Mouse (Mus musculus) thymus, postnatal 0 days (tissue): ENCODE results near the gene Crybb1. TPM values are rescaled to one million over a fixed set of nuclear protein-coding genes. Genes with fewer than 3 reads are reported as not detected.

Experiments used
- DNase-seq: peaks from one replicate; pipeline ENCODE4 v3.0.0-alpha.2; 2015; ENCODE audit warnings: low spot score
- polyA plus RNA-seq: library from polyadenylated mRNA; unstranded; fragments of >200 nt; fragmentation: Nextera tagmentation; extraction: Ambion mirVana; gene quantifications from 2 replicates; pipeline ENCODE4 v1.2.1, GENCODE M21; 2015

Gene Crybb1
- polyA plus RNA-seq = 0.49 and 0.74 TPM in 2 replicates

DNA sequence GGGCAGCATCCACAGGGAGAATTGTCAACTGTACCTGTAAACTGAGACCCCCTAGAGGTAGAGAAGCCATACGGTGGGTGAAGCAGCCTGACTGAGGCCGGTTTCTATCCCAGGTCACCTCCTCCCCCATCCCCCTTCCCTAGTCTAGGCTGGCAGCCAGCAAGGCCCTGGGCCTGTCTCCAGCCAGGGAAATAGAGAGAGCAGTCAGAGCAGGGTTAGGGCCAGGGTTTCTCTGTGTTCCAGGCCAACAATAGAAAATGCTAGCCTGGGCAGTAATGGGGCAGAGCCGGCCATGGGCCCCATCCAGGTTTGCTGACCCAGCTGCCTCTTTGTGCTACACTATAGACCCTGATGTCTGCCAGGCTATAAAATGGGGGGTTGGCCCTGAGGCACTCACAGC is at the start of gene Crybb1:
TSS of gene Crybb1 (plus strand) at position 390 of the 400 bp plus-strand sequence.
- no peak for DNase-seq

DNA sequence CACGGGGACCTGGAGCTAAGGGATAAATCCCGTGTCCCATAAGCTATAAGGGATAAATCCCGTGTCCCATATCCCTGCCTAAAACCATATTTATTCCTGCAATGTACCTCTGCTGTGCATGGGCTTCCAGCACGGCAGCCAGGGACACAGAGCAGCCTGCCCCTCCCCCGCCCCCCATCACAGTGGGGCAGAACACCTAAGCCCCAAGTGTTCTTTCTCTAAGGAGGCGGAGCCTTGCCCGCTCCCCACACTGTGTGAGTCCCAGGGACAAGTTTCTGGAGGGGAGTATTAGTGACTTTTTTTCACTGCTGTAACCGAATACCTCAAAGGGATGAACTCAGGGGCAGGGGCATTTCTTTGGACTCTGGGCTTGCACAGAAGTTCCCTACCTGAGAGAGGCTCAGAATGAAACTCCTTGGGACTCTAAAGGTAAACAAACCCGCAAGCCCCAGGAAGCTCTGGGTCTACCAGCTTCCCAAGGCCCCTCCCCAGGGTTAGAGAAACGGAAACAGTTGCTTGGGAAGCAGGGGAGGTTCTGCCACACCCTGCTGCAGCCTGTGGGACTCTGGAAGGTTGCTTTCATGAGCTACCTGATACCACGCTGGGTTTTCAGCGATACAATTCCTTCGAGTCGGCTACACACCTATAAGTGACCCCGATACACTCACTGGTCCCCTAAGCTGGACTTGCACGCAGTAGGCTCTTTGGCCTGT is 48.9 kb upstream of the Crybb1 start:
- DNase-seq = no peak

DNA sequence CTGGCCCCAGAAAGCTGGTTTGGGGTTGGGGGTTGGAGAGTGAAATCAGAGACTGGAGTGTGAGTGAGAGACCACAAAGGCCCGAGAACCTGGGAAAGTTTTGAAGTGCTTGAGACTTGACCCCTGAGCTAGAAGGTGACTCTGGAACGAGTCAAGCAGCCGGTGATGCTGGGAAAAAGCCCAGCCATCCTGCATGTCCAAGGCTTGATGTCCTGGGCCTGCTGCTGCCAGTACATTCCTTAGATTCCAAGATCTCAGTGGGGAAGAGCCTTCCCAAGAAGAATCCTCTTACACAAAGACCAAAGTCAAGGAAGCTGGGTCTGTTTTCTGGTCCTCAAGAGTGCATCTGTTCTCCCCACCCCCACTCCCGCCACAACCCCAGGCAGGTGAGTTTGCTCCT is 47.3 kb upstream of the Crybb1 start:
- no peak for DNase-seq

DNA sequence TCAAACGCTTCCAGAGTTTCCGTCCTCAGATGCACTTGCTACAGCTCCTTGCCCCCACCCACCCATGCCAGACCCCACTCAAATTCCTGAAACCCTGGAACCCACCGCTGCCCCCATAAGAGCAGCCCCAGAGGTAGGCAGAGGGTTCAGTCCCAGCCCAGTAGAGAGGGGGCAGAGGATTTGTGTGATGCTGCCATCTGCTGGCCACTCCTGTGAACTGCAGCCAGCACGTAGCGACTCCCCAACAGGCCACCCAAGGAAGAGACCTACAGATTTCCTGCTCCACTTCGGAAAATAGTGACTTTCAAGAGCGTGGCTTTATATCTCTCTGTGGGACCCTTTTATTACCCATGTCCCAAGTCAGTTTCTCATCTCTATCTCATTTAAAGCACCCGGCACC is 45.5 kb upstream of the Crybb1 start:
- peak; percentile 75 for DNase-seq

DNA sequence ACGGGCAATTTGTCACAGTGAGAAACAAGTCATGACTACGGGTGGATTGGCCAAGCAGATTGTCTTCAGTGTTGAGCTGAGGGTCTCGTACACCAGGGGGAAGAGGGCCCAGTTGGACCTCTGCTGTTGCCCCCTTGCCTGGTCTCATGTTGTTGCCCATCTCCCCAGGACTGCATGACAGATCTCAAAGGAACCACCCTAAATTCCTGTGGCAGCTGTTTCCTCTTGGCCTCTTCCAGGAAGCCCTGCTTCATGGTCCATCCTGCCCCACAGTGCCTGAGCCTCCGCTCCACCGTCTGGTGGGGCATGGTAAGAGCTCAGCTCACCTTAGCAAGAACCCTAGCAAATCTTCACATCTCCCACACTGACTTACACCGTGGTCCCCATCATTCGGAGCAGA is 43.7 kb upstream of the Crybb1 start:
- no peak for DNase-seq

DNA sequence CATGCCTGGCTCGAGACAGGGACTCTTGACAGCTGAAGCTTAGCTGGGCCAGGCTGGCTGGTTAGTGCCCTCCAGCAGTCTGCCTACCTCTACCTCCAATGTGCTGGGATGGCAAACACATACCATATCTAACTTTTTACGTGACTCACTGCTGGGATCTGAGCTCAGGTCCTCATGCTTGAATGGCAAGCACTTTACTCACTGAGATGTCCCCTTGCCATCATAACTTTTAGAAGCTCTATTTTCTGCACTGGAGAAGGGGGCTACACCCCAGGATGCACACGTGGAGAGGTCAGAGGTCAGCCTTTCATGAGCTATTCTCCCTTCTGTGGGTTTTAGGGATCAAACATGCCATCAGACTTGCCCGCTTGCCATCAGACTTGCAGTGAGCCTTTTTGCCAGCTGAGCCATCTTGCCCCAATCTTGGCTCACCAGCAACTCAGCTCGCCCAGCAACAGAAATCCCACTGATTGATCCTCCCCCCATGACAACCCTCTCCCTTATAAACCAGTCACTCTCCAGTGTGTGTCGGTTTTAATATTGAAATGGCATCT is 42.8 kb upstream of the Crybb1 start:
- no peak for DNase-seq

DNA sequence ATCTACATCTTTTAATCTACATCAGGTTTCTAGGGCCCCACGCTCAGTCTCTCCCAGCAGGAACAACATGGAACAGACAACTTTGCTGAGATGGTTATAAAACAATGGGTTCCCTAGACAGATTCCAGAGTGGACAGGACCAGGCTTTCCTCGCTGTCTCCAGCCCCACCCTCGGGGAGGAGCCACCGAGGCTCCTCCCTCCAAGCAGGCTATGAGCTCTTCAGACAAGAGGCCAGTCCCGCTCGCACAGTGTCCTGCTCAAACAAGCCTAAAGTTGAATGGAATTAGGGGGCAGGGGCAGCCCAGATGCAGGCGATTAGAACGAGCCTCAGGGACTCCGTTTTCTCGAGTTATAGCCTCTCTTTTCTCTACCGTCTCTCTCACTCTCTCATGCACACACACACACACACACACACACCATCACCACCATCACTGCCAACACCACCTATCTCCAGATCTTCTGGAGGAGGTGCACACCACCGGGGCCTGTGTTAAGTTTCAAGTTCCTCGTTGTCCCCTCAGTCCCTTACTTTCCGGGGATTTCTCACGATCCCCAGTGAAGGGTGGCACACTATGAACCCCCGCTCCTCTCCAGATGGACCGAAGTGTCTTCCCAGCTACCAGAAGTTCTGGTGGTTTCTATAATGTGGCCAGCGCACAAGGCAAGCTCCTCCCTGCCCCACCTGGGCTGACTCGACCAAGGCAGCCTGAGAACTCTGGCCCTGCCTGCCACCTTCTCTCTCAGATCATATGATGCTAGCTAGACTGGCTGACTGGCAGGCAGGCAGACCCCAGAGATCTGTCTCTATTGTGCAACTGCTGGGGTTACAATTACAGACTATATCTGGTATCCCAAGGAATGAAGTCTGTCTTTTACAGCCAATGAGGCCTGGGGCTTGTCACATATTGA is 42.0 kb upstream of the Crybb1 start:
- no peak for DNase-seq

DNA sequence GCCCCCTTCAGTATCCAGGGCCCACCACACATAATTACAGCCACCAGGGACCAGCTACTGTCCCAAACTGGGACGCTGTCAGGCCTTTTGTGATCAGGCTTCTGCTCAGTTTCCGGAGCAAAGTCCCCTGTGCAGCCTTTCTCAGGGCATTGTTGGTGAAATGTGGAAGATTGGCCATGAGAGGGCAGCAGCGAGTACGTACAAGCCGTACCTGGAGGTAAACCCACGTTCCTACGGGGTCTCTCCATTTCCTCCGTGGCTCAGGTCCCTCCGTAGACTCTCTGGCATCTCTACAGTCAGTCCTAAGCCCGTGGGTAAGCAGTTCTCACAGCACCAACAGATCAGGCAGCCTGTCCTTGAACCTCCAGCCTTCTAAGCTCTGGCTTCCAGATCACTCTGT is 41.2 kb upstream of the Crybb1 start:
- DNase-seq = peak; percentile 86

DNA sequence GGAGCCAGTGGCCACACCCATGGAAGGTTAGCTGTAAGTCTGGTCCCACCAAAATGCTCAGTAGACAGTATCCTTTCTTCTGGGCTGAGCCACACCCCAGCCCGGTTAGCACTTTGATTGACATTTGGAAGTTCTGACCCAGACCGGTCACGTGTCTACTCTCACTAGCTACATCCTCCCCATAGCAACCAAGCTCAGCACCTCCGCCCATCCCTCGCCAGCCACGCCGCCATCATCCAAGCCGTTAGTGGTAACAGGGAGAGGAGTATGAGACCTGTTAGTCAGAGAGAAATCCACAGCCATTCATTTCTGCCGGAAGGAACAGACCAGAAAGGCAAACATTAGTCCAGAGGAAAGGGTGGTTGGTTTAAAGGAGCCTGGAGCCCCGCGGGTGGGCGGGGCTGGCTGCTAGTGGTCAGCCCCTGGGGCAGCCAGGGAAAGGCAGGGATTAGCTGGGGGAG is 40.3 kb upstream of the Crybb1 start:
- DNase-seq = no peak

DNA sequence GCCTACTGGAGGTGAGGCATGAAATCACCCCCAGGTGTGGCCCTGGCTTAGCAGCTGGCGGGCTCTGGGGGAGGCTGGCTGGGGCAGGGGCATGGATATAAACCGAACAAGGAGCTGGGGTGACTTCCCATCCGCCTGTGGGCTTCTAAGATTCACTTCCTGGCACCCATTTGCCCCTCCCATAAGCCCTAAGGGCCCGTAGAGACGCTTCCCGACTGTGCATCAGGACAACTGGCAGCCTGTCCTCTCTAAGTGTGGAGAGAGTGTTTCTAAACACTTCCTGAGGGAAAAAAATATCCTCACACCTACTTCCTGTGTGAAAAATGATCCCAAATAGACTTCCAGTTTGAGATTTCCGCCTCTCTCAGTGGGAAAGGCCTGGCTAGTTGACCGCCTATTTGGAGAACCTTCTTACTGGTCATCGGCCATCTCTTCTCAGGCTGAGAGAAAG is 39.8 kb upstream of the Crybb1 start:
- no peak for DNase-seq

DNA sequence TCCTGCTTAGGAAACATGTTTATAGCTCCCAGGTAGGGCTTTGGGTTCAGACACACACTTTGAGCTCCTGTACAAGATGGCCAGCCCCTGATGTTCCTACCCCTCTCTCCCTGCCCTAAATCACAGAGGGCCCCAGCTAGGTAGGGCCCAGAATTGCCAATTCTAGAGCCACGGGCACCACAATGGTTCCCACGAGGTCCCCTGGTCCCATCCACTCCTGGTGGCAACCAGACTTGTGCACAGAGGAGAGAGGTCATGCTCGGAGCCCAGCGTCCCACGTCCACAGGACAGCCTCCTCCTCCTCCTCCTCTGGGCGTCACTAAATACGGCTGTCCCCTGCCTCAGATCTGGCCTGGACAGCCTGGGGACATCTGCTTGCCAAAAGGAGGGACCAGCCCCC is 39.3 kb upstream of the Crybb1 start:
- DNase-seq = no peak

DNA sequence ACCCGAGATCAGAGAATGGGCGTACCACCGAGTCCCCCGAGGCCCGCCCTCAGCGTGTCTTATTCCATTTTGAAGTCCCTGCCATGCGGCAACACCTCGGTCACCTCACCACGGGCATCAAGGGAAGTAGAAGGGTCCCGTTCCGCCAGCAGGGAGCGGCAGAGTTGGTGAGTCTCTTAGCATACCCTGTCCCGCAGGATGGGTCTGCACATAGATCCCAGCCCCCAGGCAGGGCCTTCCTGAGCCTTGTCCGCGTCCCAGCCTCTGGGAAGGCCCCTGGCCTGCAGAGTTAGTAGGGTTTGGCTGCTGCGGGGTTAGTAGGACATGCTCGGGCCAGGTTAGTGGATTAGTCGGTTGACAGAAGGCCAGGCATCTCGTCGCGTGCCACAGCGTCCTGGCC is 38.6 kb upstream of the Crybb1 start:
- no peak for DNase-seq

DNA sequence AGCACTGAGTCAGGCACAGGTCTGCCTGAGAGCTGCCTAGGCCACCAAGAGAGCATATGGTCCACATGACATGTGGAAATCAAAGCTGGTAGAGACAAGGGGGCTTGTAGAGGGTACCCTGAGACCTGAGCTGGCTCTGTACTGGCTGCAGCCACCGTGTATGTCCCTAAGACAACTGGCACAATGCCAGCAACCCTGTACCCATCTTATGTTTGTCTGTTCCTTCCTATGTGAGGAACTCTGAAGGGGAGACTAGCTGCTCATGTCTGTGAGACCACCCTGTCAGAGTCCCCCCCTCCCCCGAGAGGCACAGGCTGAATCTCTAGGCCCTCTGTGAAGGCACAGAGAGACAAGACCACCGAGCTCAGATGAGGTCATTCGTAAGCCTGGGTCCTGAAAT is 36.9 kb upstream of the Crybb1 start:
- no peak for DNase-seq

DNA sequence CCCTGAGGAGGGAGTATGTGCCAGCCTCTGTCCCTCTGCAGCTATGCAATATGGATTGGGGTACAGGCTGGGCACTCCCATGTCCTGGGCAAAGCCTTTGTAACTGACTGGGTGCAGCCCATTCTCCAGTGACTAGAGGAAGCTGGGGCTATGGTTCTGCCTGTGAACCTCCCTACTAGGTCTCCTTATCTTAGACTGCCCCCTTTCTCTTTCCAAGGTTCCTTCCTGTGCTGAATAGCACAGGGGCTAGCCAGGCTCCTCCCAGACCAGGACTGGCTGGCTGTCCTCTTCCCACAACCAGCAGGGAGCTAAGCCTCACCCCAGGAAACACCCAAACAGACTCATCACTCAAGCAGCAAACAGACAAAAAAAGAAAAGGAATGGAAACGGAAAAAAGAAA is 36.2 kb upstream of the Crybb1 start:
- no peak for DNase-seq

DNA sequence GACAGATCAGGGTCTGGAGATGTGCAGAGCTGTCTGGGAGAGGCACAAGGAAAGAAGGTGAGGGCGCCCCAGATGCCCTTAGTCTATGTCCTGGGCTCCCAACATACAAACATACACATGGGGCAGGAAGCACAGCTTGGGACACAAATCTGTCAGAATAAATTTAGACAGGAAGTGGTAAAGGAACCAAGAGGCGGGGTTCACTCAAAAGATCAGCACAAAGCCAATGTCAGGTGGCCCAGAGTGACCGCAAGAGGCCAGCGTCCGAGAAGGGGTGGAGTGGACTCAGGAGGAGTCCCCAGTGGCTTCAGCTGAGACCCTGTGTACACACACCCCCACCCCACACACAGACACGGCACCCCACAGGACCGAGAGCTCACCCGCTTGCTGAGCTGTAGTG is 35.4 kb upstream of the Crybb1 start:
- no peak for DNase-seq

DNA sequence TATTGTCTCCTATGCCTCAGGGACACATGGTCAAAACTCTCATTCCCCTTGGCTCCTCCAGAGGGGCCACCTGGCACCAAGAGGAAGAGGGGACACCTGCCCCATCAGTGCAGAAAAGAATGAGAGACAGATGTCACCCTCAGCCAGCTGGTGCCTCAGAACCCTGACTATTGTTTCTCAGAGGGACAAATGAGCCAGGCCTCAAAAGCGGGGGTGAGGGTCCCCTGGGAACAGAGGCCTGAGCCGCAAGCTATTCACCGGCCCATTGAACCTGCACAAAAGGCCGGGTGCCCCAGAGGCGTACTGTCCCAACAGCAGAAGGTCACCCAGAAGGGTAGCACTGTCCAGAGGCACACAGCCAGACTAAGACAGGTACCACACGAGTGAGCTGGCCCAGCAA is 30.0 kb upstream of the Crybb1 start:
- no peak for DNase-seq

DNA sequence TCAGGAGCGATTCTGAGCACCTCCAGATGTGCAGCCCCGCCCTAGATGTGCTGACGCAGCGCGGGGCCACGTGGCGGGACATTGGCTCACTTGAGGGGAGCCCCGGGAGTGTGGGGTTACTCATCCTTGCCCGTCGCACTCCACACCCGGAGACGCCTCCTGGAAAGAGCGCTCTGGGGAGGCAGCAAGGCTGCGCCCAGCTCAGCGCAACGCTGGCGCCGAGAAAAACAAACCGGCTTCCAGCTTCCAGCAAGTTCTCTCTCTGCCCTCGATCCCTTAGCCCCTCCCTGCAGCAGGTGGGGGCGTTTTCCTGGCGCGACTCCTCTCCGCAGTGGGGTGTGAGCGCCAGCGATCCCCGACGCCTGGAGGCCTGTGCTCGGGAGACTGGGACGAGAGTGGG is 28.3 kb upstream of the Crybb1 start:
- no peak for DNase-seq

DNA sequence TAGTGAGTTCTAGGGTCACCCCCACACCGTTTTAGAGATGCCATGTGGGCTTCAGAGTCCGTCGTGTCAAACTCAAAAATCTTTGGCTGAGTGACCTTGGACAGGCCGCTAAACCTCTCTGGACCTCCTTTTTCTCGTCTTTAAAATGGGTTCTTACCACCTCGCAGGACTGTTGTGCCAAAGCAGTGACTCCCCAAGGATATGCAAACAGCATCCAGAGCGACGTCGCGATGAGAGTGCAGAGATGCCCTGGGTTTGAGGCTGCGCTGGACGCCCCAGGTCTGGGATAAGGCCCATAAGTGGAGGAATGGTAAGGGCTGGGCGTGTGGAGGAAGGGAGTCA is 27.7 kb upstream of the Crybb1 start:
- DNase-seq = no peak

DNA sequence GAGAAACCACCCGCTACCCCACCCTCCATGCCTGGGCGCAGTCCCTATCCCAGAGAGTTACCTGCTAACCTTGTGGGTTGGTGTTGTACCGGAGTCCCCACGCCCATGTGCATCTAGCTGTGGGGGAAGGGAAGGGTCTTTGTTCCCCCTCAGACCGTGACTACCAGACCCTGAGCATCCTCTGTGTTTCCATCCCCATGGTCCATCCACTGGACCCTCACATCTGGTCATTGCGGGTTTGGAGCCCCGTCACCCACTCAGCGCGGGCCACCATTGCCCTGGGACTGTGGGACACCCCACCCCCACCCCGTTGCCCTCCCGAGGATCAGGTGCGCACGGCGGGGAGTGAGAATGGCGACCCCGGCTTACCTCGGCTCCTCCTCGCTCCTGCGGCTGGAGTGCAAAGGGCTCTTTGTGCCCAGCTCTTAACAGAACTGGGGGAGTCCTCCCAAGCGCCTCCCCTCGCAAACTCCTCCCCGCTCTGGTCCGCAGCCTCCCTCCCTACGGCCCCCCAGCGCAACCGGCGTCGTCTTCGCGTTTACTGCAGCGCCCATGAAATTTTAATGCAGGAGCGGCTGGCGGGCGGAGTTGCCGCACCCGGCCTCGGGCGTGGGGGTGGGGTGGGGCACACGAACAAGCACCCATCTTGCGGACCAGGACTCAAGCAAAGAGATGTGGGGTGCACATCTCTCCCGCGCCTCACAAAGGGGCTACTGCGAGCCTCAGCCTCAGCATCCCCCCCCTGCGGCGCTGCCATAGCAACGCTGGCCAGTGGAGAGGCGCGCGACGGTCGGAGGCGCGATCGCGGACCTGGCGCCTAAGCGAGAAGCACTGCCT is 27.2 kb upstream of the Crybb1 start:
- no peak for DNase-seq

DNA sequence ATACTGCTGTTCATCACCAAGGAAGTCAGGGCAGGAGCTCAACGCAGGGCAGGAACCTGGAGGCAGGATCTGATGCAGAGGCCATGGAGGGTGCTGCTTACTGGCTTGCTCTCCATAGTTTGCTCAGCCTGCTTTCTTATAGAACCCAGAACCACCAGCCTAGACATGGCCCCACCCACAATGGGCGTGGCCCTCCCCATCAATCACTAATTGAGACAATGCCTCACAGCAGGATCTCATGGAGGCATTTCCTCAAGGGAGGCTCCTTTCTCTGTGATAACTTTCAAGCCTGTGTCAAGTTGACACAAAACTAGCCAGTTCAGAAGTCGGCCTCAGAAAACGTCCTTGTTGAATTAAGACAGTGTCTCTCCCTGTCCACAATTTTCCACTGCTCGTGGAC is 19.8 kb upstream of the Crybb1 start:
- no peak for DNase-seq

DNA sequence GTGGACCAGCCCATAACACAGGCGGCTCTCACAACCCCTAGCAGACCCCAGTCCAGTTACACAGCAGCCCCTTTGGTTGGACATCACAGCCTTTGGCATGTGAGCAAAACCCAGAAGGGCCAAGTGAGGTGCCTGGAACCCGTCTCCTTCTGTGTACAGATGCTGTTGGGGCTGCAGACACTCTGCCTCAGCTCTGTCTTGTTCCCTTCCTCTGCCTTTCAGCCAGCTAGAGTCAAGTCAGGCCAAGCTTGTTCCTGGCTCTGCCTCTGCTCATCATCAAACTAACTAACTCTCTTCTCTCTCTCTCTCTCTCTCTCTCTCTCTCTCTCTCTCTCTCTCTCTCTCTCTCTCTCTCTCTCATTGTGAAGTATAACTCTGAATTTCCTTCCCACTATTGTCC is 19.0 kb upstream of the Crybb1 start:
- DNase-seq = no peak
